Mouse (Mus musculus): ENCODE measurements around the gene Tlr9. TPM values are rescaled to one million over a fixed set of nuclear protein-coding genes. Genes with fewer than 3 reads are reported as not detected.

Tlr9 gene
- polyA plus RNA-seq, 1 experiment from 2014 or later: 27.8 TPM

DNA sequence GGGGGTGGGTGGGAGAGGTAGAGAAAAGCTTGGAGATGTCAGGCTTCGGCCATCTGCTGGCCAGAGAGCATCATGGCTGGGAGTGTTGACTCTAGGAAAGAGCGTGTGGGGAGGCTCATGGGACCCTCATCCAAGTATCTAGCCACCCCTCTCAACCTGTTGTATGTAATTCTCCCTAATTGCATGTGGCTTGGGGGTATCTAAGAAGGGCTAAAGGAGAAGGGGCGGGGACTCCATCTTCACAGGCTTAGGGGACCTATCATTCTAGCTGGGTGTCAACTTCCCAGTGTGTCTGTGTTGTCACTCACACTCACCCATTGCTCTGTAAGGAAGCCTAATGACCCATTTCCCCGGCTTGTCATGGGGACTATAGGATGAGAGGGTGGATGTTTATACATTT lies 9.4 kb downstream of the Tlr9 start:
- 81% methylated on average over 4 of the region's 4 CpGs for WGBS (ENCODE audit: missing documents)
- H3K27ac ChIP-seq: no peak overlapping the region
- peaks cover 50% of the 10 kb centered on the region for H3K36me3 ChIP-seq (ENCODE audit: inconsistent target)
- peaks cover 14% of the 10 kb centered on the region; the same call in 1 of the 2 replicates for H3K79me2 ChIP-seq (ENCODE audit: inconsistent target)
- H3K4me3 ChIP-seq (ENCODE audit: inconsistent target): no peak overlapping the region

DNA sequence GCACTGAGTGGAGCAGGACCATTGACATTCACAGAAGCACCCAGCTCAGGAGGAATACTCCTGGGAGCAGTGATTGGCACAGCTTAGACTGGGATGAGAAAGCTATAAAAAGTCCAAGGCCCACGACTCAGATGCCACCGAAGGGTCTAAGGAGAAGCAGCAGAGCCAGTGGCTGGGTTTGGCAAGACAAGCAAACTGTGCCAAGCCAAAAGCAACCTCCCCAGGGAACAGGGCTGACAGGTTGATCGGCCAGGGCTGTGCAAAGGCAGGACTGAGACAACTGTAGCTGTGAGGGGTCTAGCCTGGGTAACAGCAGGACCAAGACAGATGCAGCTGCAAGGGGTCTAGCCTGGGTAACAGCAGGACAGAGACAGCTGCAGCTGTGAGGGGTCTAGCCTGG lies 10.6 kb downstream of the Tlr9 start:
- Histone ChIP-seq H3K79me2 (ENCODE audit: inconsistent target) (peaks cover 3% of the 10 kb centered on the region; the same call in 1 of the 2 replicates), H3K27ac (no peak overlapping the region), H3K4me3 (ENCODE audit: inconsistent target) (no peak overlapping the region), H3K36me3 (ENCODE audit: inconsistent target) (peaks cover 56% of the 10 kb centered on the region)
- WGBS (ENCODE audit: missing documents): 89% methylated on average over 3 of the region's 3 CpGs

- no peaks in the 10 kb centered on the region for H3K79me2 ChIP-seq (ENCODE audit: inconsistent target)
- 85% methylated on average over 6 of the region's 6 CpGs for WGBS (ENCODE audit: missing documents)
- no peak overlapping the region for H3K27ac ChIP-seq
- H3K36me3 ChIP-seq (ENCODE audit: inconsistent target): peaks cover 61% of the 10 kb centered on the region
- H3K4me3 ChIP-seq (ENCODE audit: inconsistent target): no peak overlapping the region
Observed at GRCm38 (mm10) chr9:106233953-106234352, 11.6 kb downstream of the Tlr9 start.

GRCm38 (mm10) chr9:106235194-106235830 lies 12.9 kb downstream of the Tlr9 start:
- WGBS (ENCODE audit: missing documents): 87% methylated on average over 23 of the region's 23 CpGs
- Histone ChIP-seq H3K79me2 (ENCODE audit: inconsistent target) (no peaks in the 10 kb centered on the region; the same call in 1 of the 2 replicates), H3K27ac (no peak overlapping the region), H3K36me3 (ENCODE audit: inconsistent target) (peaks cover 72% of the 10 kb centered on the region), H3K4me3 (ENCODE audit: inconsistent target) (no peak overlapping the region)

DNA sequence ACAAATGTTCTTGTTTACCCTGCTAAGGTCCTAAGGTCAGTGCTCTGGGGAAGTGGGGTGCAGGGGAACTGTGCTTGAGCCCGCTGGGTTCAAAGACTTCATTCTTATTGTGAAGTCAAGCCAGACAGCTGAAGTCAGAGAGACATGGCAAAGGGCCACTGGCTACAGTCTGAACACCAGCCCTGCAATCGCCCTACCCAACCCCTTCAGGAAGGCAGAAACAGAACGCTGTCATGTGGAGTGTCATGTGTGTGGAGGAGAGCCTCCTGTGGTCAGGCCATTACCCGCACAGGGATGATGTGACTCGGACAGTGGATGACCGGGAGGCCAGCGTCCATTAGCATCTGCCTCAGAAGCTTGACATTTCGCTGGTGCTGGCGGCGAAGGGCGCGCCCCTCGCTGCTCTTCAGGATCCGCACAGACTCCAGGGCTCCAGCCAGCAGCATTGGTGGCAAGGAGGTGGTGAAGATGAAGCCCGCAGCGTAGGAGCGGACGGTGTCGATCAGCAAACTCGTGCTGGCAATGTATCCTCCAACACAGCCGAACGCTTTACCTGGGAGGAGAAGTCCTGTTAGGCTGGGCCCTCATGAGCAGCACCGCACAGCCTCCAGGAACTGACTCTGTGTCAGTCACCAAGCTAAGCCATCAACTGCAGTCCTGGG lies 13.9 kb downstream of the Tlr9 start:
- 88% methylated on average over 18 of the region's 23 CpGs for WGBS (ENCODE audit: missing documents)
- peaks cover 82% of the 10 kb centered on the region for H3K36me3 ChIP-seq (ENCODE audit: inconsistent target)
- peaks cover 6% of the 10 kb centered on the region; the same call in 1 of the 2 replicates for H3K79me2 ChIP-seq (ENCODE audit: inconsistent target)
- H3K27ac ChIP-seq: no peak overlapping the region
- H3K4me3 ChIP-seq (ENCODE audit: inconsistent target): no peak overlapping the region

DNA sequence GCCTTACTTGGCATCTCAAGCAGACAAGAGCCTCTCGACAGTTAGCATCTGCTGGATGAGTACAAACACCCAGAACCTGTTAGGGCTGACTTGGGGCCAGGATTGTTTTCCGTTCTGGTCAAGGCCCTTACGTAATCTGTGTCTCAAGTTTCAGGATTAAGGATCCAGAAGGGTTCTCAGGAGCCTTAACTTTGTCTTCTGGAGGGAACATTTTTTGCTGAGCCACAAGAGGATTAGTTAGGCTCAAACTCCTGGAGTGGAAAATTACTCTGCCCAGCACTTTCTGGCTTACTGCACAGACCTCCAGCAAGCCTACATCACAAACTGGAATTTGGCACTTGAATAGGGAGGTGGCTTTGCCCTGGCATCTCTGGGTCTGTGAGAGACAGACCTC lies 14.4 kb downstream of the Tlr9 start:
- 81% methylated on average over 3 of the region's 3 CpGs for WGBS (ENCODE audit: missing documents)
- peaks cover 6% of the 10 kb centered on the region; the same call in 1 of the 2 replicates for H3K79me2 ChIP-seq (ENCODE audit: inconsistent target)
- no peak overlapping the region for H3K27ac ChIP-seq
- H3K4me3 ChIP-seq (ENCODE audit: inconsistent target): no peak overlapping the region
- peaks cover 86% of the 10 kb centered on the region for H3K36me3 ChIP-seq (ENCODE audit: inconsistent target)

GRCm38 (mm10) chr9:106237401-106237800 lies 15.0 kb downstream of the Tlr9 start:
- peaks cover 90% of the 10 kb centered on the region for H3K36me3 ChIP-seq (ENCODE audit: inconsistent target)
- whole genome bisulfite sequencing (ENCODE audit: missing documents): 95% methylated on average over 7 of the region's 8 CpGs

DNA sequence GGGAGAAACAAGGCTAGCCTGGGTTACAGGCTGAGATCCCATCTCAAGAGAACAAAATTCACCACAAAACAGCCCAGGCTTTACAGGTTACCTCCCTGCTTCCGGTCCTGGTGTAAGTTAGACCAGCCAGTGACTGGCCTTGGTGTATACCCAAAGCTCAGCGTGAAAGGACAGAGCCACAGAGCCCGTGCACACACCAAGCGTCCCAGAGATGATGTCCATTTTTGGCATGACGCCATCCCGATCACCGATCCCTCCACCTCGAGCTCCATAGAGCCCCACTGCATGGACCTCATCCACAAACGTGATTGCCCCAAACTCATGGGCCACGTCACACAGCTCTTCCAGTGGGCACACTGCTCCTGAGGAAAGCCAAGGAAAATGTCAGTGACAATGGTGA lies 15.5 kb downstream of the Tlr9 start:
- no peak overlapping the region for H3K27ac ChIP-seq
- no peak overlapping the region for H3K4me3 ChIP-seq (ENCODE audit: inconsistent target)
- peaks cover 88% of the 10 kb centered on the region for H3K36me3 ChIP-seq (ENCODE audit: inconsistent target)
- 84% methylated on average over 10 of the region's 10 CpGs for WGBS (ENCODE audit: missing documents)
- peaks cover 6% of the 10 kb centered on the region; the same call in 1 of the 2 replicates for H3K79me2 ChIP-seq (ENCODE audit: inconsistent target)

More at GRCm38 (mm10) chr9:106237401-106237800, 15.0 kb downstream of the Tlr9 start:
- H3K79me2 ChIP-seq (ENCODE audit: inconsistent target): peaks cover 6% of the 10 kb centered on the region; the same call in 1 of the 2 replicates
- no peak overlapping the region for H3K27ac ChIP-seq
- H3K4me3 ChIP-seq (ENCODE audit: inconsistent target): no peak overlapping the region

- Histone ChIP-seq H3K27ac (no peak overlapping the region), H3K4me3 (ENCODE audit: inconsistent target) (no peak overlapping the region), H3K79me2 (ENCODE audit: inconsistent target) (peaks cover 14% of the 10 kb centered on the region; the same call in 1 of the 2 replicates), H3K36me3 (ENCODE audit: inconsistent target) (peaks cover 52% of the 10 kb centered on the region)
- WGBS (ENCODE audit: missing documents): 91% methylated on average over 10 of the region's 10 CpGs
Observed at GRCm38 (mm10) chr9:106241541-106242164, 19.3 kb downstream of the Tlr9 start.

DNA sequence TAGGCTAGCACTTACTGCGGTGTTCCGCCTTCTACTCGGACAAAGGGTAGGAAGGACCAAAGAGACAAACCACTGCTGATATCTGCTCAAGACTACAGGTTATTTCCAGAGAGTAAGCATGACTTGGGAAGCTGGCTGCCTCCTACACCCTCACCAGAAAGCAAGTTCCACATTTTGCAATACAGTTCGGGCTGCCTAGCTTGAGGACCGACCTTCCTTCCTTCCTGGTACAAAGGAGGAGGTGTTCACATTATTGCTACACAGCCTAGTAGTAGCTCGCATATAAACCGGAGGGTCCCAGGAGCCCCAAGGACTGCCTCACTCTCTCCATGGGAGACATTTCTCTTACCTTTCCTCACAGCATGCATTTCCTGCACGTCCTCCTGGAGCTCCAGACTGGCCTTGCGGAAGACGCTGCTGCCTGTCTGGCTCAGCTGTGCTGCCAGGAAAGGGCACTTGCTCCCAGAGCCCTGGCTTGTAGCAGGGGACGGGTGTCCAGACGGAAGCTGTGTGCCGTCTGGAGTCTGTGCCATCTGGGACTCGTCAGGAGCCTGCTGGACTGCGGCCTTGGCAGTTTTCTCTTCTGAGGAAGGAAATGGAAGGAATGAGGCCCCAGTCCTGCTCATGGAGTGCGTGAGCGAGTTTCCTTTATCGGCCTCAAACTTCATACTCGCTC lies 20.6 kb downstream of the Tlr9 start:
- Histone ChIP-seq H3K27ac (peak overlapping the region; percentile 89), H3K36me3 (ENCODE audit: inconsistent target) (peaks cover 39% of the 10 kb centered on the region), H3K79me2 (ENCODE audit: inconsistent target) (peaks cover 23% of the 10 kb centered on the region), H3K4me3 (ENCODE audit: inconsistent target) (no peak overlapping the region)
- 16% methylated on average over 19 of the region's 19 CpGs for WGBS (ENCODE audit: missing documents)

GRCm38 (mm10) chr9:106249550-106249949 lies 27.2 kb downstream of the Tlr9 start:
- no peaks in the 10 kb centered on the region for H3K36me3 ChIP-seq (ENCODE audit: inconsistent target)

GRCm38 (mm10) chr9:106250245-106250644 lies 27.8 kb downstream of the Tlr9 start:
- no peak overlapping the region for H3K27ac ChIP-seq
- no peak overlapping the region for H3K4me3 ChIP-seq (ENCODE audit: inconsistent target)
- no peaks in the 10 kb centered on the region for H3K36me3 ChIP-seq (ENCODE audit: inconsistent target)
- H3K79me2 ChIP-seq (ENCODE audit: inconsistent target): peaks cover 17% of the 10 kb centered on the region
- 87% methylated on average over 4 of the region's 4 CpGs for WGBS (ENCODE audit: missing documents)

More at GRCm38 (mm10) chr9:106249550-106249949, 27.2 kb downstream of the Tlr9 start:
- no peak overlapping the region for H3K27ac ChIP-seq
- H3K4me3 ChIP-seq (ENCODE audit: inconsistent target): no peak overlapping the region
- H3K79me2 ChIP-seq (ENCODE audit: inconsistent target): peaks cover 17% of the 10 kb centered on the region
- 86% methylated on average over 11 of the region's 11 CpGs for WGBS (ENCODE audit: missing documents)

- H3K4me3 ChIP-seq (ENCODE audit: inconsistent target): no peak overlapping the region
- H3K36me3 ChIP-seq (ENCODE audit: inconsistent target): no peaks in the 10 kb centered on the region
- H3K79me2 ChIP-seq (ENCODE audit: inconsistent target): peaks cover 15% of the 10 kb centered on the region
- H3K27ac ChIP-seq: no peak overlapping the region
- 96% methylated on average over 8 of the region's 8 CpGs for WGBS (ENCODE audit: missing documents)
Observed at GRCm38 (mm10) chr9:106251066-106251465, 28.7 kb downstream of the Tlr9 start.

DNA sequence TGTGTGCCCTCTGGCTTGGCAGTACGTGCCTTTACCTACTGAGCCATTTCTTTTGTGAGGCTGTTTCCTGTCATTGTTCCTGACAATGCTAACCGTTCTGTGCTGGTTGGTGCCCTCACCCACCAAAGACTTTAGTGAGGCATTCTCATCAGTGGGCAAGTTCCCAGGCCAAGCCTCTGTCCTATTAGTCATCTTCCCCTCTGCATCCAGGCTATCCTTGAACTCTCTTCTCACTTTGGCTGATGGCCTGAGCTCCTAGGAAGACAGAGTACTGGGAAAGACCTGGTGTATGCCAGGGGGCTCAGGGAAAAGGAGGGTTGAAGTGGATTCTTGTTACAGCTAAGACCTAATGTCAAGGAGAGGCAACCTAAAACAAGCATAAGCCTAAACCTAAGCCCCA lies 31.6 kb downstream of the Tlr9 start:
- 78% methylated on average over 1 of the region's 2 CpGs for WGBS (ENCODE audit: missing documents)
- Histone ChIP-seq H3K4me3 (ENCODE audit: inconsistent target) (no peak overlapping the region), H3K27ac (no peak overlapping the region), H3K36me3 (ENCODE audit: inconsistent target) (no peaks in the 10 kb centered on the region), H3K79me2 (ENCODE audit: inconsistent target) (no peaks in the 10 kb centered on the region)

Data from macrophage (primary cell).